Mouse (Mus musculus): ENCODE results near the gene Btbd11. TPM values are rescaled to one million over a fixed set of nuclear protein-coding genes. Genes with fewer than 3 reads are reported as not detected.

Btbd11 gene
- total and polyA plus RNA-seq, 3 experiments = 10.1 to 18.5 (median 15.4) TPM

- H3K4me1 ChIP-seq (ENCODE audit: control insufficient read depth in 1 of 2, insufficient read depth in 2 of 2) = peaks cover 5 to 27% of the 10 kb centered on the region in 2 experiments; a peak in 2 of 4 replicates
- no peak overlapping the region for H3K9ac ChIP-seq (ENCODE audit: insufficient read depth, low read depth)
- DNase-seq (ENCODE audit: extremely low read depth) = no peak
- H3K9me3 ChIP-seq (replicated peaks; ENCODE audit: low read length) = no peaks in the 10 kb centered on the region
- no peaks in the 10 kb centered on the region for H3K27me3 ChIP-seq (replicated peaks)
- H3K27ac ChIP-seq (ENCODE audit: insufficient read depth, low read depth) = no peak overlapping the region
- H3K4me3 ChIP-seq (replicated peaks in 1 of 3; ENCODE audit: low read depth in 2 of 3, low read length in 2 of 3, poor library complexity in 1 of 3) = no peak overlapping the region
- H3K79me2 ChIP-seq (replicated peaks; ENCODE audit: control insufficient read depth, extremely low read depth, insufficient read depth, poor library complexity, severe bottlenecking) = no peaks in the 10 kb centered on the region
- TF ChIP-seq CTCF (conservative IDR thresholded peaks at IDR 0.05 in 1 of 2, IDR thresholded peaks at IDR 0.05 in 1 of 2; ENCODE audit: low read depth in 2 of 2, low read length in 2 of 2) (no peak), USF2 (conservative IDR thresholded peaks at IDR 0.05; ENCODE audit: low read depth, low read length) (no peak), ZC3H11A (IDR thresholded peaks at IDR 0.05; ENCODE audit: low read depth, low read length) (no peak), UBTF (IDR thresholded peaks at IDR 0.05; ENCODE audit: low read depth, low read length) (no peak), EP300 (IDR thresholded peaks at IDR 0.05; ENCODE audit: low read length) (no peak), RAD21 (IDR thresholded peaks at IDR 0.05; ENCODE audit: low read depth, low read length) (no peak), ETS1 (conservative IDR thresholded peaks at IDR 0.05; ENCODE audit: low read depth, low read length) (no peak), KAT2A (IDR thresholded peaks at IDR 0.05; ENCODE audit: insufficient replicate concordance, low read length) (no peak), JUN (IDR thresholded peaks at IDR 0.05; ENCODE audit: insufficient read depth, low read depth, low read length) (no peak)
- peaks cover 0 to 28% of the 10 kb centered on the region in 2 experiments for H3K36me3 ChIP-seq (replicated peaks in 1 of 2; ENCODE audit: control insufficient read depth in 1 of 2, insufficient read depth in 1 of 2, low read length in 1 of 2)
- dilution Hi-C loops (cut with MboI; ENCODE audit: extremely low pct_ligation_motif_present, extremely low pct_unique_long_range_greater_than_20kb, low sequenced_read_pairs) (no loop called here), in situ Hi-C loops (cut with MboI; ENCODE audit: low pct_ligation_motif_present, low pct_unique_long_range_greater_than_20kb, low sequenced_read_pairs) (no loop called here)
- H3K4me2 ChIP-seq (ENCODE audit: insufficient read depth, low read depth, poor library complexity, severe bottlenecking) = no peak overlapping the region
Measured at GRCm38 (mm10) chr10:85540311-85541093, 153.9 kb downstream of the Btbd11 start.

GRCm38 (mm10) chr10:85541481-85541880 is 154.9 kb downstream of the Btbd11 start:
- Histone ChIP-seq H3K27ac (ENCODE audit: insufficient read depth, low read depth) (no peak overlapping the region), H3K4me3 (replicated peaks in 1 of 3; ENCODE audit: low read depth in 2 of 3, low read length in 2 of 3, poor library complexity in 1 of 3) (no peak overlapping the region), H3K79me2 (replicated peaks; ENCODE audit: control insufficient read depth, extremely low read depth, insufficient read depth, poor library complexity, severe bottlenecking) (no peaks in the 10 kb centered on the region), H3K27me3 (replicated peaks) (no peaks in the 10 kb centered on the region), H3K9ac (ENCODE audit: insufficient read depth, low read depth) (no peak overlapping the region), H3K4me1 (ENCODE audit: control insufficient read depth in 1 of 2, insufficient read depth in 2 of 2) (peaks cover 5 to 27% of the 10 kb centered on the region in 2 experiments; a peak in 2 of 4 replicates), H3K9me3 (replicated peaks; ENCODE audit: low read length) (no peaks in the 10 kb centered on the region), H3K36me3 (replicated peaks in 1 of 2; ENCODE audit: control insufficient read depth in 1 of 2, insufficient read depth in 1 of 2, low read length in 1 of 2) (peaks cover 0 to 34% of the 10 kb centered on the region in 2 experiments), H3K4me2 (ENCODE audit: insufficient read depth, low read depth, poor library complexity, severe bottlenecking) (no peak overlapping the region)
- in situ Hi-C loops (cut with MboI; ENCODE audit: low pct_ligation_motif_present, low pct_unique_long_range_greater_than_20kb, low sequenced_read_pairs) = no loop called here
- no peak for DNase-seq (ENCODE audit: extremely low read depth)
- TF ChIP-seq POLR2AphosphoS2 (IDR thresholded peaks at IDR 0.05; ENCODE audit: low read depth, low read length) (no peak), CTCF (conservative IDR thresholded peaks at IDR 0.05 in 1 of 2, IDR thresholded peaks at IDR 0.05 in 1 of 2; ENCODE audit: low read depth in 2 of 2, low read length in 2 of 2) (no peak), SMC3 (IDR thresholded peaks at IDR 0.05; ENCODE audit: low read depth, low read length) (no peak), CHD2 (IDR thresholded peaks at IDR 0.05; ENCODE audit: low read length) (no peak), HCFC1 (IDR thresholded peaks at IDR 0.05; ENCODE audit: low read depth, low read length) (no peak), NRF1 (IDR thresholded peaks at IDR 0.05; ENCODE audit: low read depth, low read length) (no peak), MEF2A (IDR thresholded peaks at IDR 0.05; ENCODE audit: borderline replicate concordance, low read depth, low read length) (no peak), UBTF (IDR thresholded peaks at IDR 0.05; ENCODE audit: low read depth, low read length) (no peak), ZKSCAN1 (IDR thresholded peaks at IDR 0.05; ENCODE audit: borderline replicate concordance, low read depth, low read length) (no peak), SIN3A (IDR thresholded peaks at IDR 0.05; ENCODE audit: low read length) (no peak), CHD1 (IDR thresholded peaks at IDR 0.05; ENCODE audit: low read depth, low read length) (no peak), ELF1 (IDR thresholded peaks at IDR 0.05; ENCODE audit: low read depth, low read length) (no peak), MYC (IDR thresholded peaks at IDR 0.05; ENCODE audit: low read depth, low read length) (no peak), GABPA (IDR thresholded peaks at IDR 0.05; ENCODE audit: insufficient replicate concordance, low read depth, low read length) (no peak), TBP (conservative IDR thresholded peaks at IDR 0.05; ENCODE audit: low read depth, low read length) (no peak), ZC3H11A (IDR thresholded peaks at IDR 0.05; ENCODE audit: low read depth, low read length) (no peak), JUN (IDR thresholded peaks at IDR 0.05; ENCODE audit: insufficient read depth, low read depth, low read length) (no peak), USF1 (IDR thresholded peaks at IDR 0.05; ENCODE audit: low read depth, low read length) (no peak), EP300 (IDR thresholded peaks at IDR 0.05; ENCODE audit: low read length) (no peak), MAFK (IDR thresholded peaks at IDR 0.05; ENCODE audit: insufficient replicate concordance, low read length) (no peak)
- dilution Hi-C loops (cut with MboI; ENCODE audit: extremely low pct_ligation_motif_present, extremely low pct_unique_long_range_greater_than_20kb, low sequenced_read_pairs) = no loop called here

Data from CH12.LX (cell line).